Mouse (Mus musculus) kidney, adult 2 months (tissue): ENCODE results near the gene Carns1.

Experiments used
- CTCF ChIP-seq: fragments of 200-500 bp; conservative IDR thresholded peaks from 2 replicates; pipeline ENCODE4 v1.5.1; 2011; ENCODE audit warnings: low read depth, mild to moderate bottlenecking, control low read depth, low read length, moderate library complexity, mixed read lengths; ENCODE audit not compliant: insufficient read depth, insufficient read length
- POLR2A ChIP-seq: fragments of 200-500 bp; IDR thresholded peaks from one replicate; pipeline ENCODE4 v1.6.1; 2011; ENCODE audit warnings: low read depth, low read length, control low read depth

GRCm38 (mm10) chr19:4202149-4202548, 26.9 kb upstream of the Carns1 start:
- TF ChIP-seq CTCF = no peak
- TF ChIP-seq POLR2A = no peak
